Mouse (Mus musculus) heart, adult 18-20 months (tissue): ENCODE measurements around the gene Gm21976. TPM values are rescaled to one million over a fixed set of nuclear protein-coding genes. Genes with fewer than 3 reads are reported as not detected.

Source experiments
- DNase-seq, 2 experiments: peaks; one replicate each; pipeline ENCODE4 v3.0.0; 2021 to 2022; ENCODE audit warnings: mixed read lengths in 1 of 2
- total RNA-seq, 2 experiments: library from RNA; stranded (reverse); gene quantifications; 2 replicates each; pipeline ENCODE4 v1.2.3; 2021

Gm21976 gene
- total RNA-seq, 2 experiments from 2014 or later: not detected

GRCm38 (mm10) chr13:98298833-98299758 is 19.4 kb downstream of the Gm21976 start:
- DNase-seq: peak; percentile 55 to 86

GRCm38 (mm10) chr13:98305257-98305656 is 25.6 kb downstream of the Gm21976 start:
- no peak for DNase-seq

GRCm38 (mm10) chr13:98306393-98306792 is 26.7 kb downstream of the Gm21976 start:
- DNase-seq: no peak

- no peak for DNase-seq
These were observed 27.3 kb downstream of the Gm21976 start for GRCm38 (mm10) chr13:98306852-98307475.

GRCm38 (mm10) chr13:98308004-98308403 is 28.3 kb downstream of the Gm21976 start:
- DNase-seq: no peak

GRCm38 (mm10) chr13:98308724-98309123 is 29.0 kb downstream of the Gm21976 start:
- DNase-seq: no peak

GRCm38 (mm10) chr13:98311597-98311996 is 31.9 kb downstream of the Gm21976 start:
- no peak for DNase-seq

- no peak for DNase-seq
These were observed 33.9 kb downstream of the Gm21976 start for GRCm38 (mm10) chr13:98313631-98314030.

GRCm38 (mm10) chr13:98315124-98315523 is 35.4 kb downstream of the Gm21976 start:
- no peak for DNase-seq

- no peak for DNase-seq
These were observed 36.4 kb downstream of the Gm21976 start for GRCm38 (mm10) chr13:98316140-98316479.

- DNase-seq: peak; percentile 94 to 96
These were observed 37.0 kb downstream of the Gm21976 start, which contains the start of gene Btf3 for GRCm38 (mm10) chr13:98316480-98317245. Gene Btf3 (minus strand): TSS chr13:98317006.

GRCm38 (mm10) chr13:98317246-98317677 is 37.6 kb downstream of the Gm21976 start:
- DNase-seq: no peak

GRCm38 (mm10) chr13:98317911-98318310 is 38.2 kb downstream of the Gm21976 start:
- DNase-seq: no peak

GRCm38 (mm10) chr13:98325034-98325433 is 45.3 kb downstream of the Gm21976 start:
- no peak for DNase-seq

- peak in 1 of 2 experiments; percentile 19 for DNase-seq
These were observed 52.4 kb downstream of the Gm21976 start for GRCm38 (mm10) chr13:98332106-98332505.

GRCm38 (mm10) chr13:98336205-98336604 is 56.5 kb downstream of the Gm21976 start:
- no peak for DNase-seq

- peak; percentile 39 to 50 for DNase-seq
These were observed 60.8 kb downstream of the Gm21976 start for GRCm38 (mm10) chr13:98340506-98340905.

GRCm38 (mm10) chr13:98349491-98349890 is 69.8 kb downstream of the Gm21976 start:
- DNase-seq: no peak

- DNase-seq: peak in 1 of 2 experiments; percentile 10
These were observed 71.8 kb downstream of the Gm21976 start for GRCm38 (mm10) chr13:98351527-98351926.

- DNase-seq: peak in 1 of 2 experiments; percentile 10
These were observed 72.8 kb downstream of the Gm21976 start for GRCm38 (mm10) chr13:98352381-98352975.

GRCm38 (mm10) chr13:98353709-98354089 is 74.0 kb downstream of the Gm21976 start:
- DNase-seq: no peak
